ENCODE assay signal across 9 mouse cellular contexts in genomic region chr7:6171444-6172005, GRCm38 (mm10). TPM values are rescaled to one million over a fixed set of nuclear protein-coding genes. Genes with fewer than 3 reads are reported as not detected.
DNase-seq lines count a peak whose midpoint lies in the region; ATAC-seq and TF ChIP-seq lines count a peak whose summit lies in the region.
"Had no signal": no experiment of that assay in that cellular context is flagged by ENCODE, and none has a peak within 500 bp of the region (broad histone marks: within the 10 kb centered on the region; RNA-seq: fewer than 3 reads in every experiment).

No protein-coding gene starts in this region.

- peak; percentile 53 for DNase-seq in c-Kit-positive CD71-negative TER-119-negative erythroid progenitor cells, embryonic 14.5 days (ENCODE audit: low read depth)
- peak; percentile 67 for DNase-seq in fibroblast of lung, adult 2 months (ENCODE audit: low read depth)
- peak; percentile 66 for DNase-seq in heart, postnatal 0 days (ENCODE audit: low spot score)
- DNase-seq in kidney, postnatal 36 days: peak; percentile 84 to 85
- peak; percentile 77 for DNase-seq in liver, postnatal 0 days
- peak; percentile 74 for DNase-seq in neural tube, embryonic 11.5 days (ENCODE audit: low spot score)
- DNase-seq in stomach, postnatal 0 days (ENCODE audit: low spot score): peak; percentile 85

- 0 out of 2 replicates have a peak overlapping the region, but pooled peaks have one; percentile 10 for H3K9ac ChIP-seq in heart, postnatal 0 days (replicated peaks; ENCODE audit: low read depth, low read length)
- H3K9ac ChIP-seq in liver, postnatal 0 days (replicated peaks): peak overlapping the region; percentile 70
- H3K9ac ChIP-seq in neural tube, embryonic 11.5 days (ENCODE audit: low read length): peak overlapping the region; percentile 56
- H3K9ac ChIP-seq in stomach, postnatal 0 days (ENCODE audit: low read length): peak overlapping the region; percentile 19; the same call in 1 of the 2 replicates

- H3K4me1 ChIP-seq in E14TG2a.4 (replicated peaks; ENCODE audit: low read depth, low read length): peaks cover 39% of the 10 kb centered on the region
- H3K4me1 ChIP-seq in heart, postnatal 0 days (ENCODE audit: control insufficient read depth, insufficient read depth): 0 out of 2 replicates have a peak, but pooled peaks cover 6% of the 10 kb centered on the region
- H3K4me1 ChIP-seq in liver, postnatal 0 days (ENCODE audit: insufficient read depth): peaks cover 20% of the 10 kb centered on the region
- peaks cover 3% of the 10 kb centered on the region; the same call in 1 of the 2 replicates for H3K4me1 ChIP-seq in neural tube, embryonic 11.5 days (ENCODE audit: control insufficient read depth, insufficient read depth, low read length)
- H3K4me1 ChIP-seq in stomach, postnatal 0 days (replicated peaks; ENCODE audit: control insufficient read depth, insufficient read depth): no peaks in the 10 kb centered on the region

- H3K27ac ChIP-seq in heart, postnatal 0 days (ENCODE audit: low read depth): peak overlapping the region; percentile 54
- H3K27ac ChIP-seq in liver, postnatal 0 days (ENCODE audit: low read depth): peak overlapping the region; percentile 88
- H3K27ac ChIP-seq in neural tube, embryonic 11.5 days (ENCODE audit: low read depth, low read length): peak overlapping the region; percentile 69
- H3K27ac ChIP-seq in stomach, postnatal 0 days (replicated peaks): peak overlapping the region; percentile 61

- peaks cover 24% of the 10 kb centered on the region for H3K36me3 ChIP-seq in E14TG2a.4 (ENCODE audit: insufficient read depth, low read length)
- H3K36me3 ChIP-seq in heart, postnatal 0 days (replicated peaks; ENCODE audit: control insufficient read depth, insufficient read depth, low read length): no peaks in the 10 kb centered on the region
- H3K36me3 ChIP-seq in liver, postnatal 0 days (replicated peaks; ENCODE audit: insufficient read depth, low read length): no peaks in the 10 kb centered on the region
- no peaks in the 10 kb centered on the region; the same call in 1 of the 2 replicates for H3K36me3 ChIP-seq in neural tube, embryonic 11.5 days (ENCODE audit: control insufficient read depth, insufficient read depth, low read length)
- H3K36me3 ChIP-seq in stomach, postnatal 0 days (ENCODE audit: control insufficient read depth, insufficient read depth, low read length): no peaks in the 10 kb centered on the region

- peak; percentile 61 for ATAC-seq in heart, postnatal 0 days (ENCODE audit: insufficient read depth, low read depth)
- peak; percentile 52 for ATAC-seq in liver, postnatal 0 days
- ATAC-seq in neural tube, embryonic 11.5 days (ENCODE audit: insufficient read depth, low FRiP score, low TSS enrichment): peak; percentile 53
- ATAC-seq in stomach, postnatal 0 days (ENCODE audit: low FRiP score, low TSS enrichment): peak; percentile 78

- 1% methylated on average over 24 of the region's 24 CpGs for WGBS in heart, postnatal 0 days
- under 1% methylated on average over 24 of the region's 24 CpGs for WGBS in liver, postnatal 0 days (ENCODE audit: insufficient replicate concordance)
- WGBS in neural tube, embryonic 11.5 days: under 1% methylated on average over 24 of the region's 24 CpGs
- under 1% methylated on average over 24 of the region's 24 CpGs for WGBS in stomach, postnatal 0 days

- H3K9me3 ChIP-seq in E14TG2a.4 (ENCODE audit: low read length): no peaks in the 10 kb centered on the region
- no peaks in the 10 kb centered on the region for H3K9me3 ChIP-seq in heart, postnatal 0 days (replicated peaks; ENCODE audit: control insufficient read depth, low read length)
- no peaks in the 10 kb centered on the region for H3K9me3 ChIP-seq in liver, postnatal 0 days (ENCODE audit: low read length)
- H3K9me3 ChIP-seq in neural tube, embryonic 11.5 days (ENCODE audit: control insufficient read depth, low read length): no peaks in the 10 kb centered on the region
- no peaks in the 10 kb centered on the region for H3K9me3 ChIP-seq in stomach, postnatal 0 days (ENCODE audit: control insufficient read depth, low read length)

- H3K27me3 ChIP-seq in E14TG2a.4 (ENCODE audit: insufficient read depth, low read length): no peaks in the 10 kb centered on the region
- no peaks in the 10 kb centered on the region for H3K27me3 ChIP-seq in heart, postnatal 0 days (ENCODE audit: control insufficient read depth, insufficient read depth, low read length)
- H3K27me3 ChIP-seq in liver, postnatal 0 days (ENCODE audit: insufficient read depth, low read length): no peaks in the 10 kb centered on the region
- H3K27me3 ChIP-seq in neural tube, embryonic 11.5 days (ENCODE audit: control insufficient read depth, insufficient read depth, low read length): no peaks in the 10 kb centered on the region
- H3K27me3 ChIP-seq in stomach, postnatal 0 days (ENCODE audit: control insufficient read depth, insufficient read depth, low read length): no peaks in the 10 kb centered on the region

- H3K4me3 ChIP-seq in E14TG2a.4 (replicated peaks; ENCODE audit: low read length): peak overlapping the region; percentile 88
- H3K4me3 ChIP-seq in heart, postnatal 0 days (ENCODE audit: low read depth, low read length): peak overlapping the region; percentile 66
- H3K4me3 ChIP-seq in liver, postnatal 0 days (ENCODE audit: low read depth, low read length): peak overlapping the region; percentile 68
- peak overlapping the region; percentile 72 for H3K4me3 ChIP-seq in neural tube, embryonic 11.5 days (ENCODE audit: low read depth, low read length)
- peak overlapping the region; percentile 49 for H3K4me3 ChIP-seq in stomach, postnatal 0 days (ENCODE audit: low read depth, low read length)

- no peak for TF ChIP-seq EP300 in heart, postnatal 0 days (IDR thresholded peaks at IDR 0.05; ENCODE audit: low read depth)
- no peak for TF ChIP-seq EP300 in liver, postnatal 0 days (IDR thresholded peaks at IDR 0.05; ENCODE audit: low read depth)
- no peak for TF ChIP-seq EP300 in stomach, postnatal 0 days (optimal IDR thresholded peaks at IDR 0.05)

- peak overlapping the region; percentile 74 for H3K4me2 ChIP-seq in heart, postnatal 0 days (ENCODE audit: low read depth, low read length)
- peak overlapping the region; percentile 96 for H3K4me2 ChIP-seq in liver, postnatal 0 days (ENCODE audit: low read depth, low read length)
- peak overlapping the region; percentile 80 for H3K4me2 ChIP-seq in neural tube, embryonic 11.5 days (ENCODE audit: low read depth)
- H3K4me2 ChIP-seq in stomach, postnatal 0 days (replicated peaks; ENCODE audit: low read depth): peak overlapping the region; percentile 79

- no peak for TF ChIP-seq CTCF in E14TG2a.4 (conservative IDR thresholded peaks at IDR 0.05; ENCODE audit: low read length)
- peak; percentile 58 for TF ChIP-seq CTCF in heart, postnatal 0 days (IDR thresholded peaks at IDR 0.05; ENCODE audit: low read depth)
- TF ChIP-seq CTCF in liver, postnatal 0 days (IDR thresholded peaks at IDR 0.05; ENCODE audit: low read depth): peak; percentile 72
- peak; percentile 79 for TF ChIP-seq CTCF in stomach, postnatal 0 days (IDR thresholded peaks at IDR 0.05; ENCODE audit: low read depth)

RNA-seq across cellular contexts. Expression of gene Zfp444, which starts 0.5 kb away (rescaled TPM):
- 24.2 and 58.7 TPM in 2 replicates for total RNA-seq in heart, postnatal 0 days (2014; rRNA removed; ENCODE audit: low replicate concordance)
- polyA plus RNA-seq in heart, postnatal 0 days (2015; fragmentation: Nextera tagmentation; extraction: Ambion mirVana): 20.7 and 28.0 TPM in 2 replicates
- 26.0 and 27.3 TPM in 2 replicates for polyA plus RNA-seq in liver, postnatal 0 days (2015; fragmentation: Nextera tagmentation; extraction: Ambion mirVana)
- 71.2 and 71.5 TPM in 2 replicates for polyA plus RNA-seq in neural tube, embryonic 11.5 days (2014; fragmentation: Nextera tagmentation; extraction: Ambion mirVana)
- 23.7 and 25.3 TPM in 2 replicates for polyA plus RNA-seq in stomach, postnatal 0 days (2015; fragmentation: Nextera tagmentation; extraction: Ambion mirVana)

RNA-seq across cellular contexts. Expression of gene Zfp787, which starts 15.7 kb away (rescaled TPM):
- 84.1 and 86.2 TPM in 2 replicates for total RNA-seq in heart, postnatal 0 days (2014; rRNA removed; ENCODE audit: low replicate concordance)
- 37.6 and 38.5 TPM in 2 replicates for polyA plus RNA-seq in heart, postnatal 0 days (2015; fragmentation: Nextera tagmentation; extraction: Ambion mirVana)
- polyA plus RNA-seq in liver, postnatal 0 days (2015; fragmentation: Nextera tagmentation; extraction: Ambion mirVana): 38.1 and 39.5 TPM in 2 replicates
- polyA plus RNA-seq in neural tube, embryonic 11.5 days (2014; fragmentation: Nextera tagmentation; extraction: Ambion mirVana): 12.5 and 12.9 TPM in 2 replicates
- 36.9 and 41.2 TPM in 2 replicates for polyA plus RNA-seq in stomach, postnatal 0 days (2015; fragmentation: Nextera tagmentation; extraction: Ambion mirVana)

RNA-seq across cellular contexts. Expression of gene Galp, which starts 25.4 kb away (rescaled TPM):
- not detected in 2 replicates for total RNA-seq in heart, postnatal 0 days (2014; rRNA removed; ENCODE audit: low replicate concordance)
- not detected in 2 replicates for polyA plus RNA-seq in heart, postnatal 0 days (2015; fragmentation: Nextera tagmentation; extraction: Ambion mirVana)
- polyA plus RNA-seq in liver, postnatal 0 days (2015; fragmentation: Nextera tagmentation; extraction: Ambion mirVana): not detected in 2 replicates
- not detected in 2 replicates for polyA plus RNA-seq in neural tube, embryonic 11.5 days (2014; fragmentation: Nextera tagmentation; extraction: Ambion mirVana)
- not detected in 2 replicates for polyA plus RNA-seq in stomach, postnatal 0 days (2015; fragmentation: Nextera tagmentation; extraction: Ambion mirVana)
- total RNA-seq: gastrocnemius, postnatal 4 days had no signal

RNA-seq across cellular contexts. Expression of gene Zscan5b, which starts 50.6 kb away (rescaled TPM):
- total RNA-seq in heart, postnatal 0 days (2014; rRNA removed; ENCODE audit: low replicate concordance): not detected in 2 replicates
- not detected in 2 replicates for polyA plus RNA-seq in heart, postnatal 0 days (2015; fragmentation: Nextera tagmentation; extraction: Ambion mirVana)
- polyA plus RNA-seq in liver, postnatal 0 days (2015; fragmentation: Nextera tagmentation; extraction: Ambion mirVana): not detected in 2 replicates
- polyA plus RNA-seq in neural tube, embryonic 11.5 days (2014; fragmentation: Nextera tagmentation; extraction: Ambion mirVana): not detected in 2 replicates
- polyA plus RNA-seq in stomach, postnatal 0 days (2015; fragmentation: Nextera tagmentation; extraction: Ambion mirVana): not detected in 2 replicates
- total RNA-seq: gastrocnemius, postnatal 4 days had no signal

Comparison
In these comparisons a context has a peak if more than half of its experiments do, and no peak if none do; other contexts are left out.
1. Peak in every context shown above with its lines: DNase-seq, ATAC-seq, H3K4me3 ChIP-seq and H3K27ac ChIP-seq.
2. H3K9ac ChIP-seq: peak in every context shown above with its lines; median percentile 70 in liver, postnatal 0 days; 56 in neural tube, embryonic 11.5 days; 19 in stomach, postnatal 0 days; 10 in heart, postnatal 0 days.